Mouse (Mus musculus): ENCODE results near the gene Tram2.

GRCm38 (mm10) chr1:21039564-21039963 lies 39.5 kb downstream of the Tram2 start:
- TF ChIP-seq CTCF (IDR thresholded peaks at IDR 0.05; ENCODE audit: control insufficient read depth, insufficient read depth, insufficient read length): no peak
- TF ChIP-seq USF1 (IDR thresholded peaks at IDR 0.05; ENCODE audit: low read depth): no peak
- no peak for TF ChIP-seq MAX (IDR thresholded peaks at IDR 0.05)

Measured in C2C12 (cell line).